Mouse (Mus musculus) MEL (cell line): ENCODE results near the gene Mfsd13b.

Experiments used
- CTCF ChIP-seq, 3 experiments: IDR thresholded peaks in 2 of 3; conservative IDR thresholded peaks in 1 of 3; 2 replicates each; pipeline ENCODE4 v1.5.1; 2011 to 2012; ENCODE audit warnings: low read length in 3 of 3, low read depth in 2 of 3, mild to moderate bottlenecking in 2 of 3, improper control_type of control experiment in 1 of 3, inconsistent platforms in 1 of 3, mixed read lengths in 1 of 3, moderate library complexity in 1 of 3; ENCODE audit not compliant: control insufficient read depth in 1 of 3, insufficient read depth in 1 of 3, poor library complexity in 1 of 3, severe bottlenecking in 1 of 3
- GATA1 ChIP-seq: IDR thresholded peaks from 2 replicates; pipeline ENCODE4 v1.6.1; 2011; ENCODE audit warnings: low read depth, low read length, improper control_type of control experiment
- HCFC1 ChIP-seq: IDR thresholded peaks from 2 replicates; pipeline ENCODE4 v1.6.1; 2012; ENCODE audit warnings: low read depth, mild to moderate bottlenecking, inconsistent platforms, low read length, improper control_type of control experiment, moderate library complexity

- no peak for TF ChIP-seq GATA1
- TF ChIP-seq HCFC1 = no peak
- no peak for TF ChIP-seq CTCF (IDR thresholded peaks at IDR 0.05 in 2 of 3, conservative IDR thresholded peaks at IDR 0.05 in 1 of 3; ENCODE audit: control insufficient read depth in 1 of 3, insufficient read depth in 1 of 3, low read depth in 2 of 3, low read length in 3 of 3, poor library complexity in 1 of 3, severe bottlenecking in 1 of 3)
Observed at GRCm38 (mm10) chr7:120991191-120991590, 8.9 kb downstream of the Mfsd13b start.
